Mouse (Mus musculus) brain, embryonic 14.5 days (tissue): Measurements from ENCODE around the gene Capn2.

Experiments
- CTCF ChIP-seq: fragments of 200-500 bp; IDR thresholded peaks from 2 replicates; pipeline ENCODE4 v1.5.1; 2012; ENCODE audit warnings: inconsistent platforms, mild to moderate bottlenecking, moderate library complexity, borderline replicate concordance; ENCODE audit not compliant: insufficient read depth, insufficient read length; ENCODE audit errors: extremely low read depth
- POLR2A ChIP-seq: fragments of 200-500 bp; IDR thresholded peaks from 2 replicates; pipeline ENCODE4 v1.6.1; 2012; ENCODE audit warnings: mild to moderate bottlenecking, inconsistent platforms, borderline replicate concordance; ENCODE audit not compliant: poor library complexity, insufficient read depth, insufficient read length, severe bottlenecking; ENCODE audit errors: extremely low read depth

GRCm38 (mm10) chr1:182518811-182519210, 1.4 kb upstream of the Capn2 start:
- no peak for TF ChIP-seq POLR2A
- TF ChIP-seq CTCF: no peak
